Mouse (Mus musculus) megakaryocyte, embryonic 14.5 days (primary cell): ENCODE results near the gene Spaca6. TPM values are rescaled to one million over a fixed set of nuclear protein-coding genes. Genes with fewer than 3 reads are reported as not detected.
A peak's percentile ranks its signal among the peaks of the same experiment; 100 is the strongest.
"Not testable (repeated sequence)": the region's sequence is repeated elsewhere in the genome, so short reads cannot be mapped to it uniquely, and the experiment has no call there.

Source experiments
- H3K27me3 ChIP-seq: replicated peaks from 2 replicates; pipeline ENCODE3; 2012; ENCODE audit warnings: inconsistent platforms
- H3K36me3 ChIP-seq: replicated peaks from 2 replicates; pipeline ENCODE3; 2012; ENCODE audit warnings: low read length, inconsistent platforms, mixed read lengths
- H3K4me1 ChIP-seq: 2 replicates; pipeline ENCODE4 v1.6.1; 2012; ENCODE audit warnings: inconsistent platforms
- H3K4me3 ChIP-seq: replicated peaks from 2 replicates; pipeline ENCODE3; 2012; ENCODE audit warnings: moderate library complexity, mild to moderate bottlenecking, inconsistent platforms
- H3K9me3 ChIP-seq: 2 replicates; pipeline ENCODE4 v1.6.1; 2012; ENCODE audit warnings: inconsistent platforms
- FLI1 ChIP-seq: IDR thresholded peaks from 2 replicates; pipeline ENCODE4 v1.6.1; 2012; ENCODE audit warnings: low read length, inconsistent platforms, mixed read lengths
- GATA1 ChIP-seq: IDR thresholded peaks from 3 replicates; pipeline ENCODE4 v1.6.1; 2012; ENCODE audit warnings: mixed read lengths, low read length, inconsistent platforms, borderline replicate concordance
- polyA plus RNA-seq: library from polyadenylated mRNA; stranded (reverse); fragments of >175 nt; gene quantifications from 2 replicates; pipeline ENCODE4 v1.2.3, GENCODE M21; 2012; ENCODE audit warnings: low replicate concordance; ENCODE audit not compliant: insufficient read depth

The Spaca6 gene
- polyA plus RNA-seq, 1 experiment = 5.5 TPM

- Histone ChIP-seq H3K4me3 (no peak overlapping the region), H3K27me3 (peaks cover 26% of the 10 kb centered on the region), H3K9me3 (no peaks in the 10 kb centered on the region)
Measured at GRCm38 (mm10) chr17:17829052-17829785, 2.3 kb downstream of the Spaca6 start.

DNA sequence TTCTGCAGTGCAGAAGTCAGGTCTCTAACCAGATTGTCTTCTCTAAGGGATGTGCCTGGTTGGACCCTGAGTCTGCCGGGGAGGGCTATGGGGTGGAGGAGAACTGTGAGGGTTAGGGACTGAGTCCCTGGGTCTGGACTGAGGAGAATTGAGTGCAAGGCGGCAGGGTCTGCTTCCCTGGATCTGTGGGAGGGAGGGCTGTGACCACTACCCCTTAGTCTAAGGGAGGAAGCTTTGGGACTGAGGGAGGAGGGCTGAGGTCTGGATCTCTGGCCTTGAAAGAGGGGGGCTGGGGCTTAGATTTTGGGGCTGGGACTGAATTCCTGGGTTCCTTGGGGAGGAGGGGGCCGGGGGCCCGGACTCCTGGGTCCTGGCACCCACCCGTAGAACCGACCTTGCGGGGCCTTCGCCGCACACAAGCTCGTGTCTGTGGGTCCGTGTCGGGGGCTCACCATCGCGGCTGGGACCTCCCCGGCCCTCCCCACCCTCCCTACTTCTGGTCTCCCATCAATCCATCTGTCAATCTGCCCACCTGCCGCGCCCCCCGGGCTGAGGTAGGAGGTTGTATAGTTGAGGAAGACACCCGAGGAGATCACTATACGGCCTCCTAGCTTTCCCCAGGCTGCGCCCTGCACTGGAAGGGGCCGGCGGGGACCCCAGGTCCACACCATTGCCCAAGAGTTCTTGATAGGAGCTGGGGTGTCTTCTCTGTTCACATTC lies 3.0 kb downstream of the Spaca6 start:
- Histone ChIP-seq H3K4me3 (no peak overlapping the region), H3K4me1 (peaks cover 34% of the 10 kb centered on the region), H3K36me3 (no peaks in the 10 kb centered on the region), H3K27me3 (peaks cover 26% of the 10 kb centered on the region), H3K9me3 (no peaks in the 10 kb centered on the region)
- TF ChIP-seq FLI1 (no peak), GATA1 (no peak)

More at GRCm38 (mm10) chr17:17829052-17829785, 2.3 kb downstream of the Spaca6 start:
- H3K36me3 ChIP-seq = no peaks in the 10 kb centered on the region
- H3K4me1 ChIP-seq = peaks cover 32% of the 10 kb centered on the region
- no peak for TF ChIP-seq GATA1
- no peak for TF ChIP-seq FLI1

DNA sequence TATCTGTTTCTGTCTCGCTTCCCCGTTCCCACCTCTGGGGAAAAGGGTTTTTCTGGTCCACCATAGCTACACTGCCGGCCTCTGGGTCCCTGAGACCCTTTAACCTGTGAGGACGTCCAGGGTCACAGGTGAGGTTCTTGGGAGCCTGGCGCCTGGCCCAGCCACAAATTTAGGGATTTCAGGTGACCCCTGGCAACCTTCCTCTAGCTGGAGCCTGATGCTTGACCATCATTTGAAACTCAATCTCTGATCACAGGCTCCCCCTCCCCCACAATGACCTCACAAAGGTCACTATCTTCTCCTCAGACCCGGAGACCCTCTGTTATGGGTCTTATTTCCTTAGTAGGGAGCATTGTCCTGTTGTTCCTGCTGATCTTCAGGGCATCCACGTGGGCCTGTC lies 3.8 kb downstream of the Spaca6 start:
- no peak overlapping the region for H3K4me3 ChIP-seq
- no peaks in the 10 kb centered on the region for H3K36me3 ChIP-seq
- peaks cover 34% of the 10 kb centered on the region for H3K4me1 ChIP-seq
- no peaks in the 10 kb centered on the region for H3K9me3 ChIP-seq
- H3K27me3 ChIP-seq = peaks cover 24% of the 10 kb centered on the region
- no peak for TF ChIP-seq GATA1
- TF ChIP-seq FLI1 = no peak

GRCm38 (mm10) chr17:17834896-17835295 lies 7.9 kb downstream of the Spaca6 start:
- TF ChIP-seq FLI1 = no peak
- no peak for TF ChIP-seq GATA1
- H3K4me1 ChIP-seq = peaks cover 26% of the 10 kb centered on the region
- H3K36me3 ChIP-seq = peaks cover 6% of the 10 kb centered on the region
- H3K9me3 ChIP-seq = no peaks in the 10 kb centered on the region
- peaks cover 4% of the 10 kb centered on the region for H3K27me3 ChIP-seq
- H3K4me3 ChIP-seq = no peak overlapping the region

DNA sequence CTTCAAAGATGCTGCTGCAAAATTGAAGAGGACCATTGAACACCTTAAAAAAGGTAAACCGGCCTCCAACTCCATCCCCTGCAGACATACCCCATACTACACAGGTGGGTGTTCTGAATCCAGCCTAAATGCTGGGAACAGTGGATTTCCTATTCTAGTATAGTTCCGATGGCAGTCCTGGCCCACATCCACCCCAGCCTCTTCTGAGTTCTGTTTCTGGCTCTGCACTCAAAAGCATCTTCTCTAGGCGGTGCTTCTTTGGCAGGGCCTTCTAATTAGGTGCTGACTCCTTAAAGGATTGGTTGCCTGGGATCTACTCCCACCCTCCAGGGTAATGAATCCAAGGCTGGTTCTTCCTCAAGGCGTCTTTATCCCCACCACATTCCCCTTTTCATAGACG lies 9.1 kb downstream of the Spaca6 start:
- Histone ChIP-seq H3K4me1 (peaks cover 26% of the 10 kb centered on the region), H3K36me3 (peaks cover 18% of the 10 kb centered on the region), H3K9me3 (no peaks in the 10 kb centered on the region), H3K27me3 (no peaks in the 10 kb centered on the region), H3K4me3 (no peak overlapping the region)
- TF ChIP-seq GATA1 (no peak), FLI1 (no peak)

DNA sequence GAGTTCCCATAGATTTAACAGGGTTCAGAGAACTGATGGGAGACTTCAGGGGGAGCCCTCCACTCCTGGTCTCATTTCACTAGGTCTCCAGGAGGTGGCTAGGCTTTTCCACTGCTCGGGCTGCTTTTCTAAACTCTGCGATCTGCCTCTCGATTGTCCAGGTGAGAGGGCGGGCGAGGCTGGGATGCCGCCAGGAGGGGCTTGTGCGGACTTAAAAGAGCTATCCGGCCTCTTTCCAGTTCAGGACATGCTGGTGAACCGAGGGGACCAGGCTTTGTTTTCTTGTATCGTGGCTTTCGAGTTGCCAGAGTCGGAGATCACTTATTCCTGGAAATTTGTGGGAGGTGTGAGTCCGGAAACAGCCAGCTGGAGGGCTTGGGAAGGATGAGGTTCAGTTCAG lies 10.5 kb downstream of the Spaca6 start:
- peaks cover 25% of the 10 kb centered on the region for H3K36me3 ChIP-seq
- H3K9me3 ChIP-seq = no peaks in the 10 kb centered on the region
- peak overlapping the region; percentile 94 for H3K4me3 ChIP-seq
- H3K4me1 ChIP-seq = peaks cover 26% of the 10 kb centered on the region
- TF ChIP-seq GATA1 (no peak), FLI1 (no peak)
- H3K27me3 ChIP-seq = no peaks in the 10 kb centered on the region

DNA sequence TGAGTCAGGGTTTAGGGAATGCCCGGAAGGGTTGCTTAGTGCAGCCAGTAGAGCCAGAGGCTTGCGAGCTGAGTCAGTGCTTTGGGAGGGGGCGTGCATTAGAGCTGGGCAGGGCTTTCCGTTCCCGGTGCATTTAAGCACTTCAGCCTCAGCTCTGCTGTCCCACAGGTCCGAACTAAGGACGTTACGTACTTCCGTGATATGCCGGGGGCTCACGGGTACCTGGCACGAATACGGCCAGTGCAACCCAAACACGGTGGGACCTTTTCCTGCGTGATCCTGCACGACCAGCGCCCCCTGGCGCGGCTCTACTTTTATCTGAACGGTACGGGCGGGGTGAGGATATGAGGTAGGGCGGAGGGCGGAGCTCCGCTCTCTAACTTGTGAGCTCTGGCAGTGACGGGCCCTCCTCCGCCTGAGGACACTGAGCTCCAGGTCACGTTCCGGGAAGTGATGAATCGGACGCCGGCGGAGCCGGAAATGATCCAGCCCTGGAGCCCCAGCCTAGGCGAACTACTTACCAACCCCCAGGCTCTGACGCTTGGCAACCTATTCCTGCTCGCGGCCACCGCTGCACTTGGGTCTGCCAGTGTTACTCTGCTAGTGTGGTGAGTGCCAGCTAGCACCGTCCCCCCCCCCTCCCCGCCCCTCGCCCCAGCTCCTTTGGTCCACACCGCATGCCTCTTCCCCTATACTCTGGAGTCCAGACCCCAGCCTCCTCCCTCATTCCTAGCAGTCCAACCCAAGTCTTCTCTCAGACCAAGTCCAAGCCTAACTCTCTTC lies 11.2 kb downstream of the Spaca6 start:
- no peak for TF ChIP-seq FLI1
- no peak for TF ChIP-seq GATA1
- Histone ChIP-seq H3K4me3 (peak overlapping the region; percentile 94), H3K27me3 (no peaks in the 10 kb centered on the region), H3K4me1 (peaks cover 26% of the 10 kb centered on the region), H3K9me3 (no peaks in the 10 kb centered on the region), H3K36me3 (peaks cover 26% of the 10 kb centered on the region)

DNA sequence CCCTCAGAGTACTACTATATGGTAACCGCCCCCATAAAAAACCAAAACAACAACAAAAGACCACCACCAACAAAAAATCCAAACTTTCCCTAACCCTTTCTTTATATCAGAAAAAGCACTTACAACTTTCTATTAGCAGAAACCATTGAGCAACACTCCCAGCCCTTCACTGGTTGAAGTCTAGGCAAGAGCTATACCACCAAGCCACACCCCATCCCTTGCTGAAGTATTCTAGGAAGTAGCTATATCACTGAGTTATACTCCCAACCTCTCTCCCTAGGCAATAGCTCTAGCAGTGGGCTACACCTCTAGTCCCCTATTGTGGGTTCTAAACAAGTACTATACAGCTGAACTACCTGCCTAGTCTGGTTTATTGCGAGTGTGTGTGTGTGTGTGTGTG lies 12.3 kb downstream of the Spaca6 start:
- no peaks in the 10 kb centered on the region for H3K27me3 ChIP-seq
- no peaks in the 10 kb centered on the region for H3K9me3 ChIP-seq
- peaks cover 26% of the 10 kb centered on the region for H3K36me3 ChIP-seq
- TF ChIP-seq GATA1 (no peak), FLI1 (no peak)
- H3K4me3 ChIP-seq = peak overlapping the region; percentile 94
- peaks cover 26% of the 10 kb centered on the region for H3K4me1 ChIP-seq

GRCm38 (mm10) chr17:17840796-17841195 lies 13.8 kb downstream of the Spaca6 start:
- no peak overlapping the region for H3K4me3 ChIP-seq
- H3K27me3 ChIP-seq = no peaks in the 10 kb centered on the region
- H3K4me1 ChIP-seq = peaks cover 22% of the 10 kb centered on the region
- peaks cover 26% of the 10 kb centered on the region for H3K36me3 ChIP-seq
- no peak for TF ChIP-seq GATA1
- no peak for TF ChIP-seq FLI1
- no peaks in the 10 kb centered on the region for H3K9me3 ChIP-seq

DNA sequence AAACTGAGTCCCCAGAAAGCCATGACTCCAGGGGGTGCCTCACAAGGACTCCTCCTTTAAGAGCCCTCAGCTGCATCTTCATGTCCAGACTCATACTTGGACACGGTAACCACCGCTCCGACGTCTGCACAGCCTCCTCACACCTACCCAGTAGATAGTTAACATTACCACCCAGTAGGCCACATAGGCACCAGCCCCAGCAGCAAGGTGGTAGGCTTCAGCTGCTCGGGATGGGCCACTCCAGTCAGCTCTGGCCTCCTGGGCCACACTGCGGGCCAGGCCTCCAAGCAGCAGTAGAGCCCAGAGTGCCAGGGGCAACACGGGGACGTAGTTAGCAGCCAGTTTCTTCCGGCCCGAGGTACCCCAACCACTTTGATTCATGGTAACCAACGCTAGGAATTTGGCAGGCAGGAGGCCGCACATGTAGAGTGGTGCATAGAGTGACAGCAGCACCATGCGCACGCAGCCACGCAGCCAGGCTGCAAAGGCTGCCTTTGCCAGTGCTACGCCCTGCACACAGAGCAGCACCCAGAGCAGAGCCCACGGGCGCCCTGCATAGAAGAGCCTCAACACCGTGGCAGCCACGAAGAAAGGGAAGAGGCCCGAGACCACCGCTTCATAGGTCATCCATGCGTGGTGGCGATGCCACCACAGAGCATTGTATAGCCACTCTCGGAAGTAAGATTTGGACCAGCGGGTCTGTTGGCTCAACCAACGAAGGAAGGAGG lies 16.7 kb downstream of the Spaca6 start:
- H3K4me1 ChIP-seq = peaks cover 10% of the 10 kb centered on the region
- H3K4me3 ChIP-seq = no peak overlapping the region
- TF ChIP-seq FLI1 (no peak), GATA1 (no peak)
- H3K36me3 ChIP-seq = peaks cover 26% of the 10 kb centered on the region
- H3K9me3 ChIP-seq = no peaks in the 10 kb centered on the region
- no peaks in the 10 kb centered on the region for H3K27me3 ChIP-seq

GRCm38 (mm10) chr17:17844606-17845005 lies 17.6 kb downstream of the Spaca6 start:
- not testable (repeated sequence) for H3K27me3 ChIP-seq, H3K9me3 ChIP-seq, H3K4me1 ChIP-seq, H3K4me3 ChIP-seq
- H3K36me3 ChIP-seq = peaks cover 22% of the 10 kb centered on the region
